Mouse (Mus musculus) testis, adult 2 months (tissue): Measurements from ENCODE around the gene Fam219a.

Experiments used
- CTCF ChIP-seq: fragments of 200-500 bp; IDR thresholded peaks from 2 replicates; pipeline ENCODE4 v1.5.1; 2012; ENCODE audit warnings: low read depth, mild to moderate bottlenecking, inconsistent platforms, low read length, moderate library complexity; ENCODE audit not compliant: control insufficient read depth, insufficient read depth, insufficient replicate concordance
- POLR2A ChIP-seq: fragments of 200-500 bp; IDR thresholded peaks from 2 replicates; pipeline ENCODE4 v1.6.1; 2012; ENCODE audit warnings: low read depth, mild to moderate bottlenecking, inconsistent platforms, low read length, moderate library complexity; ENCODE audit not compliant: control insufficient read depth

GRCm38 (mm10) chr4:41571490-41571889 is 2.2 kb upstream of the Fam219a start:
- peak; percentile 30; the same call in 1 of the 2 replicates for TF ChIP-seq CTCF
- no peak for TF ChIP-seq POLR2A
